Mouse (Mus musculus): ENCODE results near the gene Tprg.

Gene Tprg

GRCm38 (mm10) chr16:25286517-25286916 is at the start of gene Tprg:
Gene Tprg, plus strand, starts transcription at chr16:25286817.
- no peak for TF ChIP-seq GATA4 (IDR thresholded peaks at IDR 0.05; ENCODE audit: insufficient replicate concordance, low read length)

- TF ChIP-seq GATA4 (IDR thresholded peaks at IDR 0.05; ENCODE audit: insufficient replicate concordance, low read length): no peak
These were observed 48.2 kb upstream of the Tprg start for GRCm38 (mm10) chr16:25238274-25239050.

- no peak for TF ChIP-seq GATA4 (IDR thresholded peaks at IDR 0.05; ENCODE audit: insufficient replicate concordance, low read length)
These were observed 37.7 kb upstream of the Tprg start for GRCm38 (mm10) chr16:25248889-25249288.

- TF ChIP-seq GATA4 (IDR thresholded peaks at IDR 0.05; ENCODE audit: insufficient replicate concordance, low read length): no peak
These were observed 36.4 kb upstream of the Tprg start for GRCm38 (mm10) chr16:25250129-25250749.

- TF ChIP-seq GATA4 (IDR thresholded peaks at IDR 0.05; ENCODE audit: insufficient replicate concordance, low read length): no peak
These were observed 35.5 kb upstream of the Tprg start for GRCm38 (mm10) chr16:25251080-25251479.

GRCm38 (mm10) chr16:25254646-25255045 is 32.0 kb upstream of the Tprg start:
- no peak for TF ChIP-seq GATA4 (IDR thresholded peaks at IDR 0.05; ENCODE audit: insufficient replicate concordance, low read length)

GRCm38 (mm10) chr16:25255186-25255585 is 31.4 kb upstream of the Tprg start:
- TF ChIP-seq GATA4 (IDR thresholded peaks at IDR 0.05; ENCODE audit: insufficient replicate concordance, low read length): no peak

GRCm38 (mm10) chr16:25255603-25256260 is 30.9 kb upstream of the Tprg start:
- no peak for TF ChIP-seq GATA4 (IDR thresholded peaks at IDR 0.05; ENCODE audit: insufficient replicate concordance, low read length)

- no peak for TF ChIP-seq GATA4 (IDR thresholded peaks at IDR 0.05; ENCODE audit: insufficient replicate concordance, low read length)
These were observed 24.3 kb upstream of the Tprg start for GRCm38 (mm10) chr16:25262306-25262705.

- TF ChIP-seq GATA4 (IDR thresholded peaks at IDR 0.05; ENCODE audit: insufficient replicate concordance, low read length): no peak
These were observed 23.7 kb upstream of the Tprg start for GRCm38 (mm10) chr16:25262965-25263364.

- no peak for TF ChIP-seq GATA4 (IDR thresholded peaks at IDR 0.05; ENCODE audit: insufficient replicate concordance, low read length)
These were observed 23.0 kb upstream of the Tprg start for GRCm38 (mm10) chr16:25263520-25264149.

GRCm38 (mm10) chr16:25265177-25265576 is 21.4 kb upstream of the Tprg start:
- no peak for TF ChIP-seq GATA4 (IDR thresholded peaks at IDR 0.05; ENCODE audit: insufficient replicate concordance, low read length)

- TF ChIP-seq GATA4 (IDR thresholded peaks at IDR 0.05; ENCODE audit: insufficient replicate concordance, low read length): no peak
These were observed 18.3 kb upstream of the Tprg start for GRCm38 (mm10) chr16:25268276-25268675.

- TF ChIP-seq GATA4 (IDR thresholded peaks at IDR 0.05; ENCODE audit: insufficient replicate concordance, low read length): no peak
These were observed 4.1 kb upstream of the Tprg start for GRCm38 (mm10) chr16:25282563-25282962.

- no peak for TF ChIP-seq GATA4 (IDR thresholded peaks at IDR 0.05; ENCODE audit: insufficient replicate concordance, low read length)
These were observed 7.1 kb downstream of the Tprg start for GRCm38 (mm10) chr16:25293753-25294152.

- no peak for TF ChIP-seq GATA4 (IDR thresholded peaks at IDR 0.05; ENCODE audit: insufficient replicate concordance, low read length)
These were observed 8.9 kb downstream of the Tprg start for GRCm38 (mm10) chr16:25295546-25295945.

Measured in liver, adult (tissue).